Mouse (Mus musculus) CD4-positive naive resting alpha-beta T cell, adult 57 days (primary cell): ENCODE data around the gene Bag1. TPM values are rescaled to one million over a fixed set of nuclear protein-coding genes. Genes with fewer than 3 reads are reported as not detected.

ENCODE experiments used
- total RNA-seq: library from RNA; stranded (reverse); gene quantifications from one replicate; pipeline ENCODE4 v1.2.4, GENCODE M21; 2023

Bag1 gene
- total RNA-seq: 66.7 TPM

GRCm38 (mm10) chr4:40948160-40948708, at the start of gene Bag1, which contains the start of gene Chmp5:
TSS of gene Bag1 (minus strand) at chr4:40948294.
TSS of gene Chmp5 (plus strand) at chr4:40948407.

GRCm38 (mm10) chr4:40970842-40971701, 23.0 kb upstream of the Bag1 start, which contains the start of gene Nfx1:
TSS of gene Nfx1 (plus strand) at chr4:40970906.

GRCm38 (mm10) chr4:40919785-40920184, 28.3 kb downstream of the Bag1 start, which contains the start of gene Spink4:
TSS of gene Spink4 (plus strand) at chr4:40920052.

Other genes starting within 250 kb of the Bag1 start
- 21.7 TPM for gene Aptx, start 245.1 kb downstream of the Bag1 start, total RNA-seq
- 543 TPM for gene Dnaja1, start 226.1 kb downstream of the Bag1 start, total RNA-seq
- gene Smu1, start 190.4 kb downstream of the Bag1 start, total RNA-seq: 71.0 TPM
- 71.0 TPM for gene B4galt1, start 94.3 kb downstream of the Bag1 start, total RNA-seq
- gene Spink4, start 28.2 kb downstream of the Bag1 start, total RNA-seq: not detected
- 25.8 TPM for gene Chmp5, start 113 bp upstream of the Bag1 start, total RNA-seq
- gene Nfx1, start 22.6 kb upstream of the Bag1 start, total RNA-seq: 96.7 TPM
- gene Aqp7, start 99.8 kb upstream of the Bag1 start, total RNA-seq: not detected
- 62.2 TPM for gene Aqp3, start 149.9 kb upstream of the Bag1 start, total RNA-seq
- 66.9 TPM for gene Nol6, start 176.2 kb upstream of the Bag1 start, total RNA-seq
- gene Ube2r2, start 187.4 kb upstream of the Bag1 start, total RNA-seq: 72.2 TPM